Mouse (Mus musculus) liver, embryonic 16.5 days (tissue): Measurements from ENCODE around the gene Xpo5. TPM values are rescaled to one million over a fixed set of nuclear protein-coding genes. Genes with fewer than 3 reads are reported as not detected.

Source experiments
- ATAC-seq: fragments of 200-750 bp; cut with Nextera tagmentation; 2 replicates; pipeline ENCODE4 v1.8.0; 2017; ENCODE audit warnings: low read depth, mild to moderate bottlenecking, moderate number of reproducible peaks, moderate library complexity
- H3K27ac ChIP-seq: fragments of 300-500 bp; sonication (generic); 2 replicates; pipeline ENCODE4 v1.5.1; 2014; ENCODE audit warnings: mild to moderate bottlenecking, low read length
- H3K27me3 ChIP-seq: fragments of 300-500 bp; sonication (generic); 2 replicates; pipeline ENCODE4 v1.6.1; 2014; ENCODE audit warnings: low read depth, low read length, mixed read lengths; ENCODE audit not compliant: control insufficient read depth, insufficient read depth
- H3K36me3 ChIP-seq: fragments of 300-500 bp; sonication (generic); 2 replicates; pipeline ENCODE4 v1.6.1; 2014; ENCODE audit warnings: mild to moderate bottlenecking; ENCODE audit not compliant: control insufficient read depth, insufficient read depth
- H3K4me1 ChIP-seq: fragments of 300-500 bp; sonication (generic); 2 replicates; pipeline ENCODE4 v1.6.1; 2014; ENCODE audit warnings: low read depth, low read length, mixed read lengths; ENCODE audit not compliant: control insufficient read depth
- H3K4me2 ChIP-seq: fragments of 300-500 bp; sonication (generic); 2 replicates; pipeline ENCODE4 v1.6.1; 2014; ENCODE audit warnings: low read depth, low read length, mixed read lengths
- H3K4me3 ChIP-seq: fragments of 300-500 bp; sonication (generic); 2 replicates; pipeline ENCODE4 v1.5.1; 2014; ENCODE audit warnings: low read depth, mild to moderate bottlenecking, low read length
- H3K9ac ChIP-seq: fragments of 300-500 bp; sonication (generic); 2 replicates; pipeline ENCODE4 v1.6.1; 2014; ENCODE audit warnings: low read depth, low read length
- H3K9me3 ChIP-seq: fragments of 300-500 bp; sonication (generic); replicated peaks from 2 replicates; pipeline ENCODE4 v1.6.1; 2016; ENCODE audit warnings: low read length; ENCODE audit not compliant: control insufficient read depth
- WGBS: fragments of 180-500 bp; shearing (Covaris S2); extraction: QIAGEN DNeasy Blood & Tissue Kit; methylation state at CpG from one replicate; pipeline ENCODE4 v1.1.7; 2014; ENCODE audit not compliant: insufficient replicate concordance; 5-methylcytosine and 5-hydroxymethylcytosine counted together
- polyA plus RNA-seq: library from polyadenylated mRNA; unstranded; fragments of >200 nt; fragmentation: Nextera tagmentation; extraction: Ambion mirVana; gene quantifications from 2 replicates; pipeline ENCODE4 v1.2.1, GENCODE M21; 2015

Gene Xpo5
- polyA plus RNA-seq, 1 experiment from 2014 or later = 13.7 TPM

GRCm38 (mm10) chr17:46278011-46278765 lies 75.6 kb downstream of the Xpo5 start:
- Histone ChIP-seq H3K27me3 (no peaks in the 10 kb centered on the region), H3K4me1 (peaks cover 13% of the 10 kb centered on the region), H3K9ac (no peak overlapping the region), H3K9me3 (no peaks in the 10 kb centered on the region), H3K4me2 (no peak overlapping the region), H3K27ac (no peak overlapping the region), H3K4me3 (no peak overlapping the region), H3K36me3 (peaks cover 4% of the 10 kb centered on the region; the same call in 1 of the 2 replicates)
- ATAC-seq = no peak
- WGBS = 80% methylated on average over 12 of the region's 12 CpGs

GRCm38 (mm10) chr17:46282483-46283123 lies 80.0 kb downstream of the Xpo5 start, which contains the start of gene Tjap1:
Gene Tjap1 (minus strand): TSS chr17:46283026.
- Histone ChIP-seq H3K36me3 (peaks cover 4% of the 10 kb centered on the region; the same call in 1 of the 2 replicates), H3K4me2 (peak within 1 kb of the TSS; percentile 94), H3K9me3 (no peaks in the 10 kb centered on the region), H3K4me1 (peaks cover 16% of the 10 kb centered on the region), H3K9ac (peak within 1 kb of the TSS; percentile 83), H3K4me3 (peak within 1 kb of the TSS; percentile 80), H3K27me3 (no peaks in the 10 kb centered on the region), H3K27ac (peak within 1 kb of the TSS; percentile 61)
- peak; percentile 96 for ATAC-seq
- WGBS = under 1% methylated on average over 37 of the region's 37 CpGs

GRCm38 (mm10) chr17:46283140-46283539 lies 80.6 kb downstream of the Xpo5 start:
- H3K4me2 ChIP-seq = peak overlapping the region; percentile 94
- H3K4me3 ChIP-seq = peak overlapping the region; percentile 80
- no peak overlapping the region for H3K27ac ChIP-seq
- peak overlapping the region; percentile 83; the same call in 1 of the 2 replicates for H3K9ac ChIP-seq
- no peak; the same call in 1 of the 2 replicates for ATAC-seq
- 26% methylated on average over 9 of the region's 9 CpGs for WGBS
- H3K27me3 ChIP-seq = no peaks in the 10 kb centered on the region
- H3K4me1 ChIP-seq = peaks cover 16% of the 10 kb centered on the region
- peaks cover 4% of the 10 kb centered on the region; the same call in 1 of the 2 replicates for H3K36me3 ChIP-seq
- no peaks in the 10 kb centered on the region for H3K9me3 ChIP-seq

GRCm38 (mm10) chr17:46283911-46284310 lies 81.3 kb downstream of the Xpo5 start:
- H3K27me3 ChIP-seq = no peaks in the 10 kb centered on the region
- no peak overlapping the region for H3K27ac ChIP-seq
- H3K4me2 ChIP-seq = no peak overlapping the region
- ATAC-seq = no peak
- no peak overlapping the region for H3K4me3 ChIP-seq
- 71% methylated on average over 8 of the region's 8 CpGs for WGBS
- peaks cover 4% of the 10 kb centered on the region; the same call in 1 of the 2 replicates for H3K36me3 ChIP-seq
- no peaks in the 10 kb centered on the region for H3K9me3 ChIP-seq
- H3K9ac ChIP-seq = no peak overlapping the region
- peaks cover 16% of the 10 kb centered on the region for H3K4me1 ChIP-seq

GRCm38 (mm10) chr17:46284653-46285052 lies 82.1 kb downstream of the Xpo5 start:
- H3K4me1 ChIP-seq = peaks cover 16% of the 10 kb centered on the region
- H3K36me3 ChIP-seq = no peaks in the 10 kb centered on the region; the same call in 1 of the 2 replicates
- H3K4me3 ChIP-seq = no peak overlapping the region
- H3K27ac ChIP-seq = no peak overlapping the region
- no peak overlapping the region for H3K9ac ChIP-seq
- H3K9me3 ChIP-seq = no peaks in the 10 kb centered on the region
- 37% methylated on average over 7 of the region's 7 CpGs for WGBS
- no peaks in the 10 kb centered on the region for H3K27me3 ChIP-seq
- ATAC-seq = no peak
- H3K4me2 ChIP-seq = no peak overlapping the region

GRCm38 (mm10) chr17:46285407-46285806 lies 82.8 kb downstream of the Xpo5 start:
- Histone ChIP-seq H3K27me3 (no peaks in the 10 kb centered on the region), H3K4me1 (peaks cover 16% of the 10 kb centered on the region), H3K27ac (no peak overlapping the region), H3K9ac (no peak overlapping the region), H3K4me3 (no peak overlapping the region), H3K4me2 (no peak overlapping the region), H3K36me3 (no peaks in the 10 kb centered on the region), H3K9me3 (no peaks in the 10 kb centered on the region)
- WGBS = 46% methylated on average over 6 of the region's 6 CpGs
- ATAC-seq = no peak

GRCm38 (mm10) chr17:46287678-46288095 lies 85.1 kb downstream of the Xpo5 start:
- Histone ChIP-seq H3K27me3 (0 out of 2 replicates have a peak, but pooled peaks cover 3% of the 10 kb centered on the region), H3K27ac (no peak overlapping the region), H3K36me3 (no peaks in the 10 kb centered on the region), H3K9me3 (no peaks in the 10 kb centered on the region), H3K4me1 (peaks cover 5% of the 10 kb centered on the region), H3K4me2 (no peak overlapping the region), H3K9ac (no peak overlapping the region), H3K4me3 (no peak overlapping the region)
- no peak for ATAC-seq
- WGBS = 41% methylated on average over 11 of the region's 11 CpGs
